Mouse (Mus musculus): ENCODE measurements around the gene Mup11.
"Not testable (repeated sequence)": the region's sequence is repeated elsewhere in the genome, so short reads cannot be mapped to it uniquely, and the experiment has no call there.

Mup11 gene

DNA sequence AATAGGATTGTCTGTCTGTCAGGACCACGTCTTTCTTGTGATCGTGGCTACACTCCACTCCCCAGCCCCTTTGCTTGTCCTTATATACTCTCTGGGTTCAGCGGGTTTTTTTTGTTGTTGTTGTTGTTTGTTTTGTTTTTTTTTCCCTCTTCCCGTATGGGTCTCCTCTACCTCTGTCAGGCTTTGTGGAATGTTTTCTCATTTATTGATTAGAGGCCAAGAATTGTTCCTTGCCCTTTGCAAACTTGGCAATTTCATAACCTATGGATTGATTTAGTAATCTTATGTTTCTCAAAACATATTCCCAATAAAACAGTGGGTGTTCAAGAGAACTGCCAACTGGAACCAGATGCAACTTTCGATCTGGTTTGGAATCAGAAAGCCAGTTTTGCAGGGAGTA lies at the start of gene Mup11:
Gene Mup11, minus strand, starts transcription at position 101 of the 400 bp plus-strand sequence.
- not testable (repeated sequence) for DNase-seq (ENCODE audit: low spot score)
